Mouse (Mus musculus) E14TG2a.4 (cell line): ENCODE measurements around the gene Med19.

Experiments
- H3K27me3 ChIP-seq: 2 replicates; pipeline ENCODE4 v1.6.1; 2014; ENCODE audit warnings: low read length, control low read depth; ENCODE audit not compliant: insufficient read depth
- H3K36me3 ChIP-seq: 2 replicates; pipeline ENCODE4 v1.6.1; 2014; ENCODE audit warnings: low read length, control low read depth; ENCODE audit not compliant: insufficient read depth
- H3K4me1 ChIP-seq: replicated peaks from 2 replicates; pipeline ENCODE4 v1.6.1; 2014; ENCODE audit warnings: low read depth, low read length, control low read depth
- H3K4me3 ChIP-seq: replicated peaks from 2 replicates; pipeline ENCODE4 v1.5.1; 2014; ENCODE audit warnings: mild to moderate bottlenecking, low read length
- H3K9me3 ChIP-seq: 2 replicates; pipeline ENCODE4 v1.6.1; 2014; ENCODE audit warnings: low read length, control low read depth
- CTCF ChIP-seq: conservative IDR thresholded peaks from 2 replicates; pipeline ENCODE4 v1.5.1; 2014; ENCODE audit warnings: low read length
- NANOG ChIP-seq: IDR thresholded peaks from 2 replicates; pipeline ENCODE4 v1.6.1; 2014; ENCODE audit warnings: borderline replicate concordance, low read length, mixed read lengths
- POU5F1 ChIP-seq: IDR thresholded peaks from 2 replicates; pipeline ENCODE4 v1.6.1; 2014; ENCODE audit warnings: low read length, borderline replicate concordance

The Med19 gene

DNA sequence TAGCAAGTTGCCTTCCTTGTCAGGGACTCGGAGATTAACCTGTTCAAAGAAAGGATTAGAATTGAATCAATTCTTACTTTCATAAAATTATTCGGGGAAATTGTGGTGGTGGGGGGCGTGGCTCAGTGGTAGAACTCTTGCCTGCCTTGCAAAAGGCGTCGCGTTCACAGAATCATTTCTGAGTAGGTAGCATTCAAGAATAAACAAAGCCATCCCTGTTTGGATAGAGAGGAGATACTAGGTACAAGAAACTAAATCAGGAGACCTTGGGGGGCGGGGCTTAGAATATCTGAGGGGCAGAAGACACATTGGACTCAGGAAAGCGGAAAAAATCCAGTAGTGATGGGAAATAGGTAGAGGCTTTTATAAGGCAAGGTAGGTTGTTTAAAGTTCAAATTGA, 814 bp downstream of the Med19 start, which contains the start of gene Tmx2:
TSS of gene Tmx2 (minus strand) at position 125 of the 400 bp plus-strand sequence.
- Histone ChIP-seq H3K4me1 (peaks cover 39% of the 10 kb centered on the region), H3K9me3 (no peaks in the 10 kb centered on the region), H3K36me3 (peaks cover 62% of the 10 kb centered on the region), H3K27me3 (no peaks in the 10 kb centered on the region), H3K4me3 (peak within 1 kb of the TSS; percentile 98)
- TF ChIP-seq POU5F1 (no peak), CTCF (no peak)

GRCm38 (mm10) chr2:84682605-84683183, 4.5 kb downstream of the Med19 start:
- Histone ChIP-seq H3K9me3 (peaks cover 6% of the 10 kb centered on the region; the same call in 1 of the 2 replicates), H3K36me3 (peaks cover 69% of the 10 kb centered on the region), H3K4me3 (no peak overlapping the region), H3K4me1 (peaks cover 32% of the 10 kb centered on the region), H3K27me3 (no peaks in the 10 kb centered on the region)
- TF ChIP-seq CTCF (no peak), POU5F1 (no peak), NANOG (no peak)

GRCm38 (mm10) chr2:84688080-84688844, 10.1 kb downstream of the Med19 start:
- no peak overlapping the region for H3K4me3 ChIP-seq
- TF ChIP-seq CTCF: no peak
- no peak for TF ChIP-seq NANOG
- TF ChIP-seq POU5F1: no peak
- peaks cover 6% of the 10 kb centered on the region; the same call in 1 of the 2 replicates for H3K9me3 ChIP-seq
- H3K27me3 ChIP-seq: no peaks in the 10 kb centered on the region
- H3K36me3 ChIP-seq: peaks cover 97% of the 10 kb centered on the region
- peaks cover 26% of the 10 kb centered on the region for H3K4me1 ChIP-seq

DNA sequence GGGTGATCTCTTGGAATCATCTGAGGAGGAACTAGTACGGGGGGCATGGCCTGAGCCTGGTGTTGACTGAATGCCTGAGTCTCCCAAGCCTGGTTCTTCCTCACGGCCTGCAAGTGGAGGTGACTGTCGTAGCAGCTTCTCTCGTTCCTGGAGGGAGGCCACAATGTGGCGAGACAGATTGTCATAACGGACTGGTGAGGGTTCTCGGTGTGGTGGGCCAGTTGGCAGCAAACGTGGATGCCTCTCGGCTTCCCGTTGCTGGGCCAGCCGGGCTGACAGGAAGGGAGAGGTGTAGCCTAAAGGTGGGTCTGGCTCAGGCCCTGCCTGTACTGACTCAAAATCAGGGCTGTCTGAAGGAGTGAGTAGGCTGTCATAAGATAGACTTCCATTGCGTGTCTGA, 11.8 kb downstream of the Med19 start:
- H3K4me1 ChIP-seq: peaks cover 19% of the 10 kb centered on the region
- H3K4me3 ChIP-seq: no peak overlapping the region
- TF ChIP-seq NANOG (no peak), CTCF (no peak), POU5F1 (no peak)
- peaks cover 96% of the 10 kb centered on the region for H3K36me3 ChIP-seq
- no peaks in the 10 kb centered on the region for H3K9me3 ChIP-seq
- H3K27me3 ChIP-seq: no peaks in the 10 kb centered on the region

DNA sequence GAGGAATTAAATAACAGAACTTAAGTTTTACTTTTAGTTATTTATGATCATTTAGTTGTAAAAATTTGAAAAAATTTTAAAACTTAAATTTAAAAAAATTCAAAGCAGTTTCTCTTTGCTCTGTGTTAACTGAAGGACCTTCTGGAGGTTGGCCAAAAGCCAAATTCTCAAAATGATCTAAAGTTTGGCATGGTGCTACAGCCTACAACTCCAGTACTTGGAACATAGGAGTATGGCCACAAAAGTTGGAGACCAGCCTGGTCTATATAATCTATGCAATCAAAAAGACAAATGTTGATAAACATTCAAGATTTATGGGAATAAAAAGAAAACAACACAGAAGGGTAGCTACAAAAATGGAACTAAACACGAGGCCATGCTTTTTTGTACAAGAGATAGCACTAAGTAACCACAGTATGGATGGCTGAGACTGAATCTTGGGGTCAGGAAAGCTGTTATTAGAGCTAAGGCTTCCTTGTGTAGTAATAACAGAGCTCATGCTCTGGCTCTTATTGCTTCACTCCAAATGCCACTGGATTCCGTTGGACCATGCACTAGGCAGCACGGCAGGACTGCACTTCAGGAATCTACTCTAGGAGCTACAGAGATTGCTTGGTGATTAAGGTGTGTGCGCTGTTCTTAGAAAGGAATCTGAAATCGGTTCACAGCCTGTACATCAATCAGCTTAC, 16.9 kb downstream of the Med19 start:
- no peaks in the 10 kb centered on the region for H3K27me3 ChIP-seq
- no peaks in the 10 kb centered on the region for H3K9me3 ChIP-seq
- H3K36me3 ChIP-seq: peaks cover 78% of the 10 kb centered on the region
- no peak overlapping the region for H3K4me3 ChIP-seq
- TF ChIP-seq NANOG: no peak
- no peak for TF ChIP-seq CTCF
- TF ChIP-seq POU5F1: no peak
- H3K4me1 ChIP-seq: peaks cover 11% of the 10 kb centered on the region

- H3K4me1 ChIP-seq: peaks cover 36% of the 10 kb centered on the region
- peaks cover 84% of the 10 kb centered on the region for H3K36me3 ChIP-seq
- no peaks in the 10 kb centered on the region for H3K9me3 ChIP-seq
- H3K27me3 ChIP-seq: no peaks in the 10 kb centered on the region
- no peak overlapping the region for H3K4me3 ChIP-seq
- TF ChIP-seq CTCF (no peak), NANOG (no peak), POU5F1 (no peak)
Observed at GRCm38 (mm10) chr2:84703497-84703896, 25.3 kb downstream of the Med19 start.

DNA sequence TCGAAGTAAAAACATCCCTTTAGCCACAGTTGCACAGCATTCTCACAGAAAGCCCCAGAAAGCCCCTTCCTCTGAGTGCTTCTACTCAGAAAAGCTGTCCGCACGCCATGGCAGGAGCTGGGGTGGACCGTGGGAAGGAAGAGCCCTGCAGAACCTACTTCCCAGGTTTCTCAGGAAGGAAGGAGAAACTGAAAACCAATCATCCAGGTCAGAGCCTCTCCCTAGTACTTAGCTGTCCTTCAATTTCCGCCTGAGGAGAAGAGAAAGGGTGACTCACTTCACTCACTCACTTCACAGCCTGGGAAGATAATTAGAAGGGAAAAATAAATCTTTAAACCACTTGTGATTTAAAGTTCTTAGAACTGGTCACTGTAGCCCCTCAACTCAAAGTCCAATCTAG, 26.1 kb downstream of the Med19 start:
- Histone ChIP-seq H3K9me3 (no peaks in the 10 kb centered on the region), H3K4me1 (peaks cover 38% of the 10 kb centered on the region), H3K36me3 (peaks cover 84% of the 10 kb centered on the region), H3K27me3 (no peaks in the 10 kb centered on the region), H3K4me3 (no peak overlapping the region)
- TF ChIP-seq NANOG: no peak
- no peak for TF ChIP-seq POU5F1
- no peak for TF ChIP-seq CTCF

GRCm38 (mm10) chr2:84705295-84705694, 27.1 kb downstream of the Med19 start:
- Histone ChIP-seq H3K4me3 (no peak overlapping the region), H3K9me3 (no peaks in the 10 kb centered on the region), H3K4me1 (peaks cover 47% of the 10 kb centered on the region), H3K27me3 (no peaks in the 10 kb centered on the region), H3K36me3 (peaks cover 87% of the 10 kb centered on the region)
- TF ChIP-seq POU5F1: no peak
- no peak for TF ChIP-seq CTCF
- TF ChIP-seq NANOG: no peak
